Mouse (Mus musculus) lung, adult 2 months (tissue): ENCODE data around the gene Pik3ca.

Experiments used
- CTCF ChIP-seq: fragments of 200-500 bp; IDR thresholded peaks from 2 replicates; pipeline ENCODE4 v1.5.1; 2011; ENCODE audit warnings: mild to moderate bottlenecking, low read length, control low read depth; ENCODE audit not compliant: insufficient read depth
- POLR2A ChIP-seq: fragments of 200-500 bp; IDR thresholded peaks from 2 replicates; pipeline ENCODE4 v1.6.1; 2011; ENCODE audit warnings: low read depth, mild to moderate bottlenecking, control low read depth, low read length, borderline replicate concordance; ENCODE audit errors: extremely low read depth

DNA sequence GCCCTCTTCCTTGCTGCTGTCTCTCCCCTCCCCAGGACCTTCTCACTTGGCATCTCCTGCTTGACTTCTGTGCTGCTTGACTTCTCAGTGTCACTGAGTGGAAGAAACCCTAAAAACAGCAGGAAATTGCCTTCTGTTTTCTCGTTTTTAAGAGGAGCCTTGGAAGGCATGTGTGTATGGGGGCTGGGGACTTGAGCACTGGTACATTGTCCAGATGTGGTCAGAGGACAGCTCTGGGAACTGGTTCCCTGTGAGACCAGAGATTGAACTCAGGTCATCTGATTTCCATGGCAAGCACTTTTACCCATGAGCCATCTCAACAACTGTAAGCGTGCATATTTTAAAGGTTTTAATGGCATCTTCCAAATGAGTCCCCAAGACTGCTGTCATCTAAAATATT lies 36.5 kb downstream of the Pik3ca start:
- TF ChIP-seq POLR2A: no peak
- no peak for TF ChIP-seq CTCF
